Mouse (Mus musculus) cerebellum, adult 2 months (tissue): ENCODE results near the gene Zbtb7b. TPM values are rescaled to one million over a fixed set of nuclear protein-coding genes. Genes with fewer than 3 reads are reported as not detected.

Experiments used
- DNase-seq, 2 experiments: peaks; one replicate each; pipeline ENCODE4 v3.0.0; 2021
- H3K27ac ChIP-seq: fragments of 200-500 bp; 2 replicates; pipeline ENCODE4 v1.5.1; 2012; ENCODE audit warnings: low read length, control low read depth, inconsistent platforms; ENCODE audit not compliant: insufficient read depth
- H3K27me3 ChIP-seq: fragments of 200-500 bp; 2 replicates; pipeline ENCODE4 v1.6.1; 2012; ENCODE audit warnings: inconsistent platforms, mild to moderate bottlenecking, low read length, moderate library complexity; ENCODE audit not compliant: control insufficient read depth, insufficient read depth
- H3K4me1 ChIP-seq: fragments of 200-500 bp; 2 replicates; pipeline ENCODE4 v1.6.1; 2011; ENCODE audit warnings: low read length; ENCODE audit not compliant: control insufficient read depth, insufficient read depth
- H3K4me3 ChIP-seq: fragments of 200-500 bp; replicated peaks from 2 replicates; pipeline ENCODE3; 2011; ENCODE audit warnings: mild to moderate bottlenecking, low read depth, low read length, control low read depth; ENCODE audit not compliant: insufficient read depth
- CTCF ChIP-seq: fragments of 200-500 bp; IDR thresholded peaks from 2 replicates; pipeline ENCODE4 v1.5.1; 2011; ENCODE audit warnings: low read depth, mild to moderate bottlenecking, control low read depth, low read length, moderate library complexity, borderline replicate concordance; ENCODE audit not compliant: insufficient read depth
- POLR2A ChIP-seq: fragments of 200-500 bp; IDR thresholded peaks from 2 replicates; pipeline ENCODE4 v1.6.1; 2011; ENCODE audit warnings: low read length, control low read depth, borderline replicate concordance; ENCODE audit not compliant: insufficient read depth
- WGBS: fragments of 180-500 bp; shearing (Covaris S2); methylation state at CpG from one replicate; pipeline ENCODE4 v1.1.7; 2018; 5-methylcytosine and 5-hydroxymethylcytosine counted together
- polyA plus RNA-seq: library from polyadenylated mRNA; depleted of rRNA; stranded (reverse); fragments of >200 nt; gene quantifications from 2 replicates; pipeline ENCODE4 v1.2.3, GENCODE M21; 2012; rRNA removed

Gene Zbtb7b
- 41.3 and 43.3 TPM in 2 replicates for polyA plus RNA-seq

GRCm38 (mm10) chr3:89394006-89394893 lies at the start of gene Zbtb7b:
Gene Zbtb7b, minus strand, starts transcription at chr3:89394776.
- Histone ChIP-seq H3K4me1 (peaks cover 9% of the 10 kb centered on the region), H3K27ac (peak within 1 kb of the TSS; percentile 96)

DNA sequence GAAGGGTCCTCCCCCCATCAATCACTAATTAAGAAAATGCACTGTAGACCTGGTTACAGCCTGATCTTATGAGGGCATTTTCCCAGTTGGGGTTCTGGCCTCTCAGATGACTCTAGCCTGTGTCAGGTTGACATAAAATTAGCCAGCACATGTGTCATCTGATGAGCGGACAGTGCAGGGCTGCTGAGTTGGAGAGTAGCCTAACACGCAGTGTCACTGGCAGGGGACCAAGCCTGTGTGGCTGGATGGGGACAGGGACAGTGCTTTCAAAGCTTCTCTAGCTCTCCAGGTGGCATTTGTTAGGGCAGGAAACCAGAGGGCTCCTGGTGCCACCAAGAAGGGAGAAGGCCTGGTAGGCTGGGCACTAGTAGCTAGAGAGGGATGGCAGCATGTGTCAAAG lies 46.1 kb upstream of the Zbtb7b start:
- WGBS, result 37% methylated on average over 2 of the region's 2 CpGs

More at GRCm38 (mm10) chr3:89394006-89394893, at the start of gene Zbtb7b:
- no peaks in the 10 kb centered on the region for H3K27me3 ChIP-seq
- peak; percentile 89 to 91 for DNase-seq
- WGBS, result under 1% methylated on average over 40 of the region's 42 CpGs
- H3K4me3 ChIP-seq, result peak within 1 kb of the TSS; percentile 97
- TF ChIP-seq POLR2A, result peak; percentile 18; the same call in 1 of the 2 replicates
- no peak for TF ChIP-seq CTCF

GRCm38 (mm10) chr3:89437269-89437668 lies 42.7 kb upstream of the Zbtb7b start:
- TF ChIP-seq CTCF (no peak), POLR2A (no peak)
- Histone ChIP-seq H3K4me1 (peaks cover 8% of the 10 kb centered on the region; the same call in 1 of the 2 replicates), H3K27me3 (no peaks in the 10 kb centered on the region), H3K4me3 (no peak overlapping the region), H3K27ac (no peak overlapping the region)
- WGBS, result 23% methylated on average over 5 of the region's 5 CpGs
- DNase-seq, result no peak

More for the DNA sequence above, 46.1 kb upstream of the Zbtb7b start:
- no peak for DNase-seq
- peaks cover 3% of the 10 kb centered on the region; the same call in 1 of the 2 replicates for H3K4me1 ChIP-seq
- H3K27ac ChIP-seq, result no peak overlapping the region
- H3K27me3 ChIP-seq, result no peaks in the 10 kb centered on the region
- TF ChIP-seq CTCF (no peak), POLR2A (no peak)
- H3K4me3 ChIP-seq, result no peak overlapping the region

GRCm38 (mm10) chr3:89436176-89437113 lies 41.9 kb upstream of the Zbtb7b start, which contains the start of gene Pbxip1:
Gene Pbxip1, plus strand, starts transcription at chr3:89436706.
- Histone ChIP-seq H3K27me3 (no peaks in the 10 kb centered on the region), H3K4me1 (peaks cover 13% of the 10 kb centered on the region), H3K4me3 (peak within 1 kb of the TSS; percentile 24), H3K27ac (no peak within 1 kb of the TSS)
- TF ChIP-seq CTCF, result no peak
- WGBS, result 10% methylated on average over 16 of the region's 16 CpGs
- DNase-seq, result no peak

- peaks cover 16% of the 10 kb centered on the region for H3K4me1 ChIP-seq
- 33% methylated on average over 7 of the region's 7 CpGs for WGBS
- no peak overlapping the region for H3K27ac ChIP-seq
- DNase-seq, result no peak
- no peak overlapping the region for H3K4me3 ChIP-seq
- no peaks in the 10 kb centered on the region for H3K27me3 ChIP-seq
- no peak for TF ChIP-seq POLR2A
- no peak for TF ChIP-seq CTCF
Observed at GRCm38 (mm10) chr3:89435041-89435440, 40.5 kb upstream of the Zbtb7b start.

DNA sequence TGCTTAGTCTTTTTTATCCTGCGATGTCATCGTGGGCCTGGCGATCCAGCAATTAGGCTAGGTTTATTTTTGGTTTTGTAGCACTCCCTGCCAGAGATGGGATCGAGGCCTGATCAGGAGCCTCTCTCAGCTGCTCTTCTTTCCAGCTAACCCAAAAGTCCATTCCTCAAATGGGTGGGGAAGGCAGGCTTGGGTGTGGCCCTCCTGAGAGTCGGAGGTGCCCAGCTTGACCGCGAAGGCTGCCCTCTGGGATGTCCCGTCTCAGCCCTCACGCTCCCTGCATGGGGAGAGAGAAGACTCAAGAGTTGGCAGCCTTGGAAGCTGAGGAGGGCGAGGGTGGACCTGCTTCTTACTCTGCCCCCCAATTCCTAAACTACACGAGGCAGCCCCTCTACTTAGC lies 40.0 kb upstream of the Zbtb7b start:
- DNase-seq, result no peak
- no peak overlapping the region for H3K27ac ChIP-seq
- no peaks in the 10 kb centered on the region for H3K27me3 ChIP-seq
- WGBS, result 74% methylated on average over 11 of the region's 11 CpGs
- H3K4me1 ChIP-seq, result peaks cover 16% of the 10 kb centered on the region
- H3K4me3 ChIP-seq, result no peak overlapping the region
- TF ChIP-seq POLR2A (no peak), CTCF (no peak)

DNA sequence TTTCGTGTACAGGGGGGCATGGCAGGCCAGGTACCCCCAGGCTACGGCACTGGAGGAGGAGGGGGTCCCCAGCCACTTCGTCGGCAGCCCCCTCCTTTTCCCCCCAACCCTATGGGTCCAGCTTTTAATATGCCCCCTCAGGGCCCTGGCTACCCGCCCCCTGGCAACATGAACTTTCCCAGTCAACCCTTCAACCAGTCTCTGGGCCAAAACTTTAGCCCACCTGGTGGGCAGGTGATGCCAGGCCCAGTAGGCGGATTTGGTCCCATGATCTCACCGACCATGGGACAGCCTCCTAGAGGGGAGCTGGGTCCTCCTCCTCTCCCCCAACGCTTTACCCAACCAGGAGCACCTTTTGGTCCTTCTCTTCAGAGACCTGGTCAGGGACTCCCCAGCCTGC lies 38.0 kb upstream of the Zbtb7b start:
- Histone ChIP-seq H3K27me3 (no peaks in the 10 kb centered on the region), H3K4me1 (peaks cover 16% of the 10 kb centered on the region), H3K27ac (no peak overlapping the region), H3K4me3 (no peak overlapping the region)
- no peak for TF ChIP-seq CTCF
- TF ChIP-seq POLR2A, result no peak
- no peak for DNase-seq
- WGBS, result 78% methylated on average over 8 of the region's 8 CpGs
